Mouse (Mus musculus): ENCODE results near the gene Pax3. TPM values are rescaled to one million over a fixed set of nuclear protein-coding genes. Genes with fewer than 3 reads are reported as not detected.

The Pax3 gene
- polyA plus RNA-seq, 1 experiment from 2014 or later: 0.19 TPM

- no peak for ATAC-seq (replicated peaks; ENCODE audit: insufficient number of reproducible peaks, low FRiP score, low TSS enrichment)
- no peak overlapping the region for H3K9ac ChIP-seq (ENCODE audit: low read depth, low read length)
- H3K36me3 ChIP-seq (ENCODE audit: control insufficient read depth, insufficient read depth, low read length): no peaks in the 10 kb centered on the region
- H3K4me2 ChIP-seq: no peak overlapping the region
- 34% methylated on average over 6 of the region's 6 CpGs for WGBS (ENCODE audit: insufficient replicate concordance)
- H3K4me3 ChIP-seq (ENCODE audit: low read depth, low read length): no peak overlapping the region
- no peak overlapping the region for H3K27ac ChIP-seq (ENCODE audit: low read depth, low read length)
- H3K27me3 ChIP-seq (ENCODE audit: control insufficient read depth, insufficient read depth, low read length): peaks cover 5% of the 10 kb centered on the region
- H3K9me3 ChIP-seq (replicated peaks; ENCODE audit: control insufficient read depth, low read length): no peaks in the 10 kb centered on the region
- no peaks in the 10 kb centered on the region for H3K4me1 ChIP-seq (ENCODE audit: control insufficient read depth, insufficient read depth, low read length)
Observed at GRCm38 (mm10) chr1:78110311-78110710, 86.6 kb downstream of the Pax3 start.

DNA sequence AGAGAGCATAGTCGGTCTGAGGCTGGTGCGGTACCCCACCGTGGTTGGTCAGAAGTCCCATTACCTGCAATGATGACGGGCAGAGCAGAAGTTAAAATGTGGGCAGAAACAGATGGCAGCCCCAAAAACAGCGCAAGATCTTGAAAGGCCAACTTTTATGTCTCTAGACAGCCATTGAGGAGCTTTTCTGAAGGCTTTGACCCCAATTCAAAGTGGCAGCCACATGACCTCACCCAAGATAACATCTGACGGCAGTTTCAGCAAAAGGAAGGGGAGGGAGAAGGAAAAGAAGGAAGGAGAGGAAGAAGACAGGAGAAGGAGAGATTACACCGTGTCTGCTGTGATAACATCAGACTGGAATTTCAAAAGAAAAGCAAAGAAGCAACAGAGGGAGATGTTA is 93.4 kb downstream of the Pax3 start:
- Histone ChIP-seq H3K27me3 (ENCODE audit: control insufficient read depth, insufficient read depth, low read length) (no peaks in the 10 kb centered on the region), H3K36me3 (ENCODE audit: control insufficient read depth, insufficient read depth, low read length) (no peaks in the 10 kb centered on the region), H3K9me3 (replicated peaks; ENCODE audit: control insufficient read depth, low read length) (no peaks in the 10 kb centered on the region), H3K4me3 (ENCODE audit: low read depth, low read length) (no peak overlapping the region), H3K27ac (ENCODE audit: low read depth, low read length) (no peak overlapping the region), H3K4me1 (ENCODE audit: control insufficient read depth, insufficient read depth, low read length) (no peaks in the 10 kb centered on the region), H3K9ac (ENCODE audit: low read depth, low read length) (no peak overlapping the region), H3K4me2 (no peak overlapping the region)
- WGBS (ENCODE audit: insufficient replicate concordance): 55% methylated on average over 7 of the region's 7 CpGs
- ATAC-seq (replicated peaks; ENCODE audit: insufficient number of reproducible peaks, low FRiP score, low TSS enrichment): no peak

GRCm38 (mm10) chr1:78093619-78094018 is 103.3 kb downstream of the Pax3 start:
- Histone ChIP-seq H3K4me2 (no peak overlapping the region), H3K36me3 (ENCODE audit: control insufficient read depth, insufficient read depth, low read length) (no peaks in the 10 kb centered on the region), H3K27ac (ENCODE audit: low read depth, low read length) (no peak overlapping the region), H3K4me3 (ENCODE audit: low read depth, low read length) (no peak overlapping the region), H3K27me3 (ENCODE audit: control insufficient read depth, insufficient read depth, low read length) (no peaks in the 10 kb centered on the region), H3K4me1 (ENCODE audit: control insufficient read depth, insufficient read depth, low read length) (no peaks in the 10 kb centered on the region), H3K9me3 (replicated peaks; ENCODE audit: control insufficient read depth, low read length) (no peaks in the 10 kb centered on the region), H3K9ac (ENCODE audit: low read depth, low read length) (no peak overlapping the region)
- no peak for ATAC-seq (replicated peaks; ENCODE audit: insufficient number of reproducible peaks, low FRiP score, low TSS enrichment)
- 89% methylated on average over 4 of the region's 4 CpGs for WGBS (ENCODE audit: insufficient replicate concordance)

DNA sequence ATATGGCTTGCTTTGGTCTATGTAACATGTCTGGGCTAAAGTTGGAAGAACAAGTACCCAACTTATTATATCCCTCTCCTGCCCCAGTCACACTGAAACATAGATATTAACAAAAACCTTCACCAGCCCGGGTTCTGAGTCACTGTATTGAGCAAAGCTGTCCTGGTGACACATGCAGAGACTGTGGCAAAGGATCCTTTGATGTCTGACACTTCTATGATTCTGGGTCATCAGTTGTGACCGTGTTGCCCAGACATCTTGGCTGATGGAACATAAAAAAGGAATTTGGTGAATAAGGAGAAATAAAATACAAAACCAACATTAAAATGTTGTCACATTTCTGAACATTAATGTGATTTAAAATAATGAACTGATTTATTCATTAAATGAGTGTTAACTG is 108.3 kb downstream of the Pax3 start:
- H3K27me3 ChIP-seq (ENCODE audit: control insufficient read depth, insufficient read depth, low read length): no peaks in the 10 kb centered on the region
- WGBS (ENCODE audit: insufficient replicate concordance): 73% methylated on average over 2 of the region's 2 CpGs
- H3K4me1 ChIP-seq (ENCODE audit: control insufficient read depth, insufficient read depth, low read length): no peaks in the 10 kb centered on the region
- H3K4me3 ChIP-seq (ENCODE audit: low read depth, low read length): no peak overlapping the region
- H3K9ac ChIP-seq (ENCODE audit: low read depth, low read length): no peak overlapping the region
- H3K27ac ChIP-seq (ENCODE audit: low read depth, low read length): no peak overlapping the region
- no peak overlapping the region for H3K4me2 ChIP-seq
- H3K9me3 ChIP-seq (replicated peaks; ENCODE audit: control insufficient read depth, low read length): no peaks in the 10 kb centered on the region
- H3K36me3 ChIP-seq (ENCODE audit: control insufficient read depth, insufficient read depth, low read length): no peaks in the 10 kb centered on the region
- ATAC-seq (replicated peaks; ENCODE audit: insufficient number of reproducible peaks, low FRiP score, low TSS enrichment): no peak

GRCm38 (mm10) chr1:78081761-78082160 is 115.2 kb downstream of the Pax3 start:
- Histone ChIP-seq H3K9me3 (replicated peaks; ENCODE audit: control insufficient read depth, low read length) (no peaks in the 10 kb centered on the region), H3K36me3 (ENCODE audit: control insufficient read depth, insufficient read depth, low read length) (no peaks in the 10 kb centered on the region), H3K27ac (ENCODE audit: low read depth, low read length) (no peak overlapping the region), H3K4me2 (no peak overlapping the region), H3K4me1 (ENCODE audit: control insufficient read depth, insufficient read depth, low read length) (no peaks in the 10 kb centered on the region), H3K27me3 (ENCODE audit: control insufficient read depth, insufficient read depth, low read length) (no peaks in the 10 kb centered on the region), H3K9ac (ENCODE audit: low read depth, low read length) (no peak overlapping the region), H3K4me3 (ENCODE audit: low read depth, low read length) (no peak overlapping the region)
- 58% methylated on average over 18 of the region's 18 CpGs for WGBS (ENCODE audit: insufficient replicate concordance)
- ATAC-seq (replicated peaks; ENCODE audit: insufficient number of reproducible peaks, low FRiP score, low TSS enrichment): no peak

GRCm38 (mm10) chr1:78060850-78061249 is 136.1 kb downstream of the Pax3 start:
- H3K27me3 ChIP-seq (ENCODE audit: control insufficient read depth, insufficient read depth, low read length): no peaks in the 10 kb centered on the region
- no peak overlapping the region for H3K9ac ChIP-seq (ENCODE audit: low read depth, low read length)
- H3K4me1 ChIP-seq (ENCODE audit: control insufficient read depth, insufficient read depth, low read length): no peaks in the 10 kb centered on the region
- no peak overlapping the region for H3K27ac ChIP-seq (ENCODE audit: low read depth, low read length)
- H3K4me2 ChIP-seq: no peak overlapping the region
- no peak for ATAC-seq (replicated peaks; ENCODE audit: insufficient number of reproducible peaks, low FRiP score, low TSS enrichment)
- no peak overlapping the region for H3K4me3 ChIP-seq (ENCODE audit: low read depth, low read length)
- H3K36me3 ChIP-seq (ENCODE audit: control insufficient read depth, insufficient read depth, low read length): no peaks in the 10 kb centered on the region
- 50% methylated on average over 5 of the region's 5 CpGs for WGBS (ENCODE audit: insufficient replicate concordance)
- H3K9me3 ChIP-seq (replicated peaks; ENCODE audit: control insufficient read depth, low read length): no peaks in the 10 kb centered on the region

- Histone ChIP-seq H3K36me3 (ENCODE audit: control insufficient read depth, insufficient read depth, low read length) (no peaks in the 10 kb centered on the region), H3K4me3 (ENCODE audit: low read depth, low read length) (no peak overlapping the region), H3K27me3 (ENCODE audit: control insufficient read depth, insufficient read depth, low read length) (no peaks in the 10 kb centered on the region), H3K27ac (ENCODE audit: low read depth, low read length) (no peak overlapping the region), H3K4me2 (no peak overlapping the region), H3K4me1 (ENCODE audit: control insufficient read depth, insufficient read depth, low read length) (no peaks in the 10 kb centered on the region), H3K9ac (ENCODE audit: low read depth, low read length) (no peak overlapping the region), H3K9me3 (replicated peaks; ENCODE audit: control insufficient read depth, low read length) (no peaks in the 10 kb centered on the region)
- 43% methylated on average over 4 of the region's 4 CpGs for WGBS (ENCODE audit: insufficient replicate concordance)
- ATAC-seq (replicated peaks; ENCODE audit: insufficient number of reproducible peaks, low FRiP score, low TSS enrichment): no peak
Observed at GRCm38 (mm10) chr1:78057939-78058338, 139.0 kb downstream of the Pax3 start.

GRCm38 (mm10) chr1:78053677-78054076 is 143.3 kb downstream of the Pax3 start:
- Histone ChIP-seq H3K36me3 (ENCODE audit: control insufficient read depth, insufficient read depth, low read length) (no peaks in the 10 kb centered on the region), H3K9ac (ENCODE audit: low read depth, low read length) (no peak overlapping the region), H3K4me3 (ENCODE audit: low read depth, low read length) (no peak overlapping the region), H3K9me3 (replicated peaks; ENCODE audit: control insufficient read depth, low read length) (no peaks in the 10 kb centered on the region), H3K27ac (ENCODE audit: low read depth, low read length) (no peak overlapping the region), H3K27me3 (ENCODE audit: control insufficient read depth, insufficient read depth, low read length) (no peaks in the 10 kb centered on the region), H3K4me1 (ENCODE audit: control insufficient read depth, insufficient read depth, low read length) (no peaks in the 10 kb centered on the region), H3K4me2 (no peak overlapping the region)
- WGBS (ENCODE audit: insufficient replicate concordance): 72% methylated on average over 6 of the region's 6 CpGs
- ATAC-seq (replicated peaks; ENCODE audit: insufficient number of reproducible peaks, low FRiP score, low TSS enrichment): no peak
